Mouse (Mus musculus) kidney, embryonic 16.5 days (tissue): Measurements from ENCODE around the gene Fam110c. TPM values are rescaled to one million over a fixed set of nuclear protein-coding genes. Genes with fewer than 3 reads are reported as not detected.

Experiments used
- ATAC-seq: fragments of 200-750 bp; cut with Nextera tagmentation; 2 replicates; pipeline ENCODE4 v1.8.0; 2017; ENCODE audit warnings: moderate TSS enrichment; ENCODE audit not compliant: low FRiP score, low TSS enrichment
- H3K27ac ChIP-seq: fragments of 300-500 bp; sonication (generic); 2 replicates; pipeline ENCODE4 v1.5.1; 2014; ENCODE audit warnings: low read length
- H3K27me3 ChIP-seq: fragments of 300-500 bp; sonication (generic); 2 replicates; pipeline ENCODE4 v1.6.1; 2014; ENCODE audit warnings: low read length, control low read depth, mixed read lengths; ENCODE audit not compliant: insufficient read depth
- H3K36me3 ChIP-seq: fragments of 300-500 bp; sonication (generic); 2 replicates; pipeline ENCODE4 v1.6.1; 2014; ENCODE audit warnings: low read length, control low read depth, mixed read lengths; ENCODE audit not compliant: insufficient read depth
- H3K4me1 ChIP-seq: fragments of 300-500 bp; sonication (generic); 2 replicates; pipeline ENCODE4 v1.6.1; 2014; ENCODE audit warnings: low read length, control low read depth, mixed read lengths; ENCODE audit not compliant: insufficient read depth
- H3K4me2 ChIP-seq: fragments of 300-500 bp; sonication (generic); replicated peaks from 2 replicates; pipeline ENCODE4 v1.6.1; 2014; ENCODE audit warnings: low read depth, low read length
- H3K4me3 ChIP-seq: fragments of 300-500 bp; sonication (generic); 2 replicates; pipeline ENCODE4 v1.5.1; 2014; ENCODE audit warnings: mild to moderate bottlenecking, low read length
- H3K9ac ChIP-seq: fragments of 300-500 bp; sonication (generic); replicated peaks from 2 replicates; pipeline ENCODE4 v1.6.1; 2014; ENCODE audit warnings: low read length
- H3K9me3 ChIP-seq: fragments of 300-500 bp; sonication (generic); 2 replicates; pipeline ENCODE4 v1.6.1; 2016; ENCODE audit warnings: low read length, control low read depth
- WGBS: fragments of 180-500 bp; shearing (Covaris S2); extraction: QIAGEN DNeasy Blood & Tissue Kit; methylation state at CpG from one replicate; pipeline ENCODE4 v1.1.7; 2014; 5-methylcytosine and 5-hydroxymethylcytosine counted together
- polyA plus RNA-seq: library from polyadenylated mRNA; unstranded; fragments of >200 nt; fragmentation: Nextera tagmentation; extraction: Ambion mirVana; gene quantifications from 2 replicates; pipeline ENCODE4 v1.2.1, GENCODE M21; 2015

The Fam110c gene
- polyA plus RNA-seq, 1 experiment from 2014 or later = 6.7 TPM

DNA sequence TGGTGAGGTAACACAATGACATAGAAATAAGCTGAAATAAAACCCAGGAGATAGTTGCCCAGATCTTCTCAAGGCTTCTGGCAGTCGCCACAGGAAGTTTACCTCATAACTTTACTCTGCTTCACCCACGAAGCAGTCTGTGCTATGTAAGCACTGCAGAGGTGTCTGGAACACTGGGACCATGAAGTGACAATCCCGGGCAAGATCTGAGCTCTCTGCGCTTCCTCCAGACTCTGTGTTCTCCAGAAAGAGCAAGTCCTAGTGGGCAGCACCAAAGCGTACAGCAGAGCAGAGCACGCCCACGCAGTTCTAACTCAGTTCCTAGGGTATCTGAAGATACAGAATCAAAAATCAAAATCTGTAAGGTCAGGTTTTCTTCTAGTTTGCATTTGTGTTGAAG, 3.4 kb downstream of the Fam110c start:
- H3K9me3 ChIP-seq = no peaks in the 10 kb centered on the region
- H3K9ac ChIP-seq = no peak overlapping the region
- no peak for ATAC-seq
- no peak overlapping the region for H3K4me3 ChIP-seq
- no peaks in the 10 kb centered on the region for H3K36me3 ChIP-seq
- peaks cover 31% of the 10 kb centered on the region for H3K27me3 ChIP-seq
- 74% methylated on average over 7 of the region's 7 CpGs for WGBS
- H3K27ac ChIP-seq = no peak overlapping the region
- H3K4me2 ChIP-seq = no peak overlapping the region; the same call in 1 of the 2 replicates
- H3K4me1 ChIP-seq = peaks cover 11% of the 10 kb centered on the region; the same call in 1 of the 2 replicates

- peaks cover 11% of the 10 kb centered on the region; the same call in 1 of the 2 replicates for H3K4me1 ChIP-seq
- no peaks in the 10 kb centered on the region for H3K9me3 ChIP-seq
- H3K27ac ChIP-seq = no peak overlapping the region
- H3K4me2 ChIP-seq = no peak overlapping the region
- no peak for ATAC-seq
- WGBS = 54% methylated on average over 4 of the region's 4 CpGs
- H3K9ac ChIP-seq = no peak overlapping the region
- no peak overlapping the region for H3K4me3 ChIP-seq
- peaks cover 21% of the 10 kb centered on the region for H3K27me3 ChIP-seq
- H3K36me3 ChIP-seq = no peaks in the 10 kb centered on the region
Measured at GRCm38 (mm10) chr12:31078030-31078429, 4.4 kb downstream of the Fam110c start.

- no peak overlapping the region for H3K4me3 ChIP-seq
- 79% methylated on average over 6 of the region's 6 CpGs for WGBS
- H3K4me1 ChIP-seq = peaks cover 5% of the 10 kb centered on the region; the same call in 1 of the 2 replicates
- H3K9me3 ChIP-seq = no peaks in the 10 kb centered on the region
- H3K36me3 ChIP-seq = no peaks in the 10 kb centered on the region
- H3K9ac ChIP-seq = no peak overlapping the region
- ATAC-seq = no peak
- no peak overlapping the region for H3K4me2 ChIP-seq
- H3K27ac ChIP-seq = no peak overlapping the region
- H3K27me3 ChIP-seq = peaks cover 7% of the 10 kb centered on the region
Measured at GRCm38 (mm10) chr12:31080352-31080751, 6.7 kb downstream of the Fam110c start.

- H3K27me3 ChIP-seq = 0 out of 2 replicates have a peak, but pooled peaks cover 3% of the 10 kb centered on the region
- peaks cover 5% of the 10 kb centered on the region; the same call in 1 of the 2 replicates for H3K4me1 ChIP-seq
- WGBS = 83% methylated on average over 6 of the region's 6 CpGs
- no peaks in the 10 kb centered on the region for H3K36me3 ChIP-seq
- no peak overlapping the region for H3K4me3 ChIP-seq
- no peaks in the 10 kb centered on the region for H3K9me3 ChIP-seq
- H3K27ac ChIP-seq = no peak overlapping the region
- no peak overlapping the region for H3K4me2 ChIP-seq
- H3K9ac ChIP-seq = no peak overlapping the region
- no peak for ATAC-seq
Measured at GRCm38 (mm10) chr12:31080890-31081554, 7.4 kb downstream of the Fam110c start.

GRCm38 (mm10) chr12:31083007-31083406, 9.3 kb downstream of the Fam110c start:
- H3K9me3 ChIP-seq = no peaks in the 10 kb centered on the region
- no peaks in the 10 kb centered on the region for H3K27me3 ChIP-seq
- no peak for ATAC-seq
- H3K9ac ChIP-seq = no peak overlapping the region
- no peaks in the 10 kb centered on the region for H3K36me3 ChIP-seq
- no peak overlapping the region for H3K4me3 ChIP-seq
- H3K4me2 ChIP-seq = no peak overlapping the region
- H3K4me1 ChIP-seq = peaks cover 3% of the 10 kb centered on the region; the same call in 1 of the 2 replicates
- WGBS = 64% methylated on average over 4 of the region's 4 CpGs
- no peak overlapping the region; the same call in 1 of the 2 replicates for H3K27ac ChIP-seq

DNA sequence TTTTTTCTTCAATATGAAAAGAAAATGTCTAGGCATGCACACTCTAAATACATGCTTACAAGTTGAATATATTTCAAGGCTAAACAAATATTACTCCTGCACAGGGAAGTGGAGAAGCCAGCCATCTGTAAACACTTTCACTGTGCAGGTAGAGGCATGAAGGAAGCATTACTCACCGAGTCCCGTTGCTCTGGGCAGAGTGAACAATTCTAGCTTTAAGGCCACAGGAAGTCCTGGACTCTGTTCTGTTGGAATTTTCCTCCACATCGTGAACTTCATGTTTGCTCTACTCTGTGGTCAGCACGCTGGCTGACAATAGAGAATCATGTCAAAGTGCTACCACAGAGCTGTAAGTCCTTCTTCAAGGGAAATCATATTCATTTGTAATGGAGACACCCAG, 9.7 kb downstream of the Fam110c start:
- Histone ChIP-seq H3K9me3 (no peaks in the 10 kb centered on the region), H3K4me1 (peaks cover 3% of the 10 kb centered on the region; the same call in 1 of the 2 replicates), H3K27me3 (no peaks in the 10 kb centered on the region), H3K9ac (no peak overlapping the region), H3K36me3 (no peaks in the 10 kb centered on the region), H3K4me2 (no peak overlapping the region), H3K27ac (no peak overlapping the region), H3K4me3 (no peak overlapping the region)
- ATAC-seq = no peak
- WGBS = 68% methylated on average over 4 of the region's 4 CpGs

- no peaks in the 10 kb centered on the region for H3K36me3 ChIP-seq
- H3K4me3 ChIP-seq = no peak overlapping the region
- 87% methylated on average over 4 of the region's 4 CpGs for WGBS
- no peaks in the 10 kb centered on the region for H3K4me1 ChIP-seq
- H3K9ac ChIP-seq = no peak overlapping the region
- H3K27ac ChIP-seq = no peak overlapping the region
- H3K27me3 ChIP-seq = no peaks in the 10 kb centered on the region
- H3K4me2 ChIP-seq = no peak overlapping the region
- ATAC-seq = no peak
- no peaks in the 10 kb centered on the region for H3K9me3 ChIP-seq
Measured at GRCm38 (mm10) chr12:31087060-31087459, 13.4 kb downstream of the Fam110c start.

GRCm38 (mm10) chr12:31090401-31090800, 16.7 kb downstream of the Fam110c start:
- H3K36me3 ChIP-seq = no peaks in the 10 kb centered on the region
- H3K4me3 ChIP-seq = no peak overlapping the region
- H3K9me3 ChIP-seq = no peaks in the 10 kb centered on the region
- no peak overlapping the region for H3K27ac ChIP-seq
- H3K27me3 ChIP-seq = no peaks in the 10 kb centered on the region
- H3K4me2 ChIP-seq = no peak overlapping the region
- no peak for ATAC-seq
- no peaks in the 10 kb centered on the region for H3K4me1 ChIP-seq
- H3K9ac ChIP-seq = no peak overlapping the region
- 38% methylated on average over 6 of the region's 6 CpGs for WGBS

- Histone ChIP-seq H3K9ac (no peak overlapping the region), H3K27ac (no peak overlapping the region), H3K4me1 (no peaks in the 10 kb centered on the region), H3K4me3 (no peak overlapping the region), H3K27me3 (no peaks in the 10 kb centered on the region), H3K9me3 (no peaks in the 10 kb centered on the region), H3K36me3 (no peaks in the 10 kb centered on the region), H3K4me2 (no peak overlapping the region)
- ATAC-seq = no peak
- whole genome bisulfite sequencing = 80% methylated on average over 11 of the region's 11 CpGs
Measured at GRCm38 (mm10) chr12:31090882-31091640, 17.4 kb downstream of the Fam110c start.

DNA sequence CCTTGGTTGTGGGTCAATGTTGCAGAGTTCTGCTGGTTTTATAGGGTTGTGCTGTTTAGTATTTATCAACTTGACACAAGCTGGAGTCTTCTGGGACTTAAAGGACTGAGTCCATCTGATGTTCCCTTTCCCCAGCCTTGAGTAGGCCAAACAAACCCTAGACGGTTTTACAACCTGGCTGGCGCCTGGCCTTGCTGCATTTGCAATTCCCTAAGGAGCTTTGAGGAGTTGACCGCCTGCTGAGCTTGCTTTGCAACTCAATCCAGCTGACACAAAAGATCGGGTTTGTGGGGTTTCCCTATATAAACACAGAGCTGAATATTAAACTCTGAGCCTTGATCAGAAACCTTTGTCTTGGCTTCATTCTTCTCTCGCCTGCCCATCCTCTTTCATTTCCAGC, 18.8 kb downstream of the Fam110c start:
- Histone ChIP-seq H3K9me3 (no peaks in the 10 kb centered on the region), H3K27ac (no peak overlapping the region), H3K27me3 (no peaks in the 10 kb centered on the region), H3K4me2 (no peak overlapping the region), H3K4me3 (no peak overlapping the region), H3K9ac (no peak overlapping the region), H3K4me1 (no peaks in the 10 kb centered on the region), H3K36me3 (no peaks in the 10 kb centered on the region)
- 23% methylated on average over 5 of the region's 5 CpGs for WGBS
- no peak for ATAC-seq
